Mouse (Mus musculus): ENCODE measurements around the gene Tbkbp1. TPM values are rescaled to one million over a fixed set of nuclear protein-coding genes. Genes with fewer than 3 reads are reported as not detected.

The Tbkbp1 gene
- polyA plus RNA-seq, 1 experiment from 2014 or later: 4.5 TPM

GRCm38 (mm10) chr11:97186947-97187763 lies 35.9 kb upstream of the Tbkbp1 start:
- WGBS: 0% methylated on average over 54 of the region's 74 CpGs
- Histone ChIP-seq H3K27me3 (no peaks in the 10 kb centered on the region), H3K9ac (peak overlapping the region; percentile 93), H3K4me1 (peaks cover 46% of the 10 kb centered on the region), H3K4me2 (peak overlapping the region; percentile 83), H3K36me3 (ENCODE audit: poor library complexity, severe bottlenecking) (peaks cover 34% of the 10 kb centered on the region), H3K9me3 (replicated peaks) (no peaks in the 10 kb centered on the region), H3K27ac (peak overlapping the region; percentile 98), H3K4me3 (peak overlapping the region; percentile 91)
- ATAC-seq: peak; percentile 73

GRCm38 (mm10) chr11:97185704-97186614 lies 34.7 kb upstream of the Tbkbp1 start:
- 66% methylated on average over 5 of the region's 5 CpGs for WGBS
- Histone ChIP-seq H3K9ac (peak overlapping the region; percentile 74; the same call in 1 of the 2 replicates), H3K36me3 (ENCODE audit: poor library complexity, severe bottlenecking) (peaks cover 46% of the 10 kb centered on the region), H3K4me3 (peak overlapping the region; percentile 91), H3K4me1 (peaks cover 46% of the 10 kb centered on the region), H3K27ac (no peak overlapping the region), H3K27me3 (no peaks in the 10 kb centered on the region), H3K4me2 (peak overlapping the region; percentile 83), H3K9me3 (replicated peaks) (no peaks in the 10 kb centered on the region)
- ATAC-seq: no peak

- no peak overlapping the region for H3K4me3 ChIP-seq
- WGBS: 80% methylated on average over 5 of the region's 5 CpGs
- H3K36me3 ChIP-seq (ENCODE audit: poor library complexity, severe bottlenecking): peaks cover 57% of the 10 kb centered on the region
Measured at GRCm38 (mm10) chr11:97184875-97185274, 33.6 kb upstream of the Tbkbp1 start.

GRCm38 (mm10) chr11:97182446-97182845 lies 31.2 kb upstream of the Tbkbp1 start:
- Histone ChIP-seq H3K9ac (no peak overlapping the region), H3K27me3 (no peaks in the 10 kb centered on the region), H3K4me1 (peaks cover 35% of the 10 kb centered on the region), H3K4me2 (no peak overlapping the region), H3K4me3 (no peak overlapping the region), H3K27ac (no peak overlapping the region), H3K36me3 (ENCODE audit: poor library complexity, severe bottlenecking) (peaks cover 81% of the 10 kb centered on the region), H3K9me3 (replicated peaks) (no peaks in the 10 kb centered on the region)
- no peak for ATAC-seq
- 93% methylated on average over 3 of the region's 3 CpGs for WGBS

More at GRCm38 (mm10) chr11:97184875-97185274, 33.6 kb upstream of the Tbkbp1 start:
- H3K4me2 ChIP-seq: no peak overlapping the region
- peaks cover 46% of the 10 kb centered on the region for H3K4me1 ChIP-seq
- H3K9me3 ChIP-seq (replicated peaks): no peaks in the 10 kb centered on the region
- H3K9ac ChIP-seq: peak overlapping the region; percentile 35; the same call in 1 of the 2 replicates
- no peak for ATAC-seq
- no peaks in the 10 kb centered on the region for H3K27me3 ChIP-seq
- no peak overlapping the region for H3K27ac ChIP-seq

GRCm38 (mm10) chr11:97181061-97181460 lies 29.8 kb upstream of the Tbkbp1 start:
- Histone ChIP-seq H3K27me3 (no peaks in the 10 kb centered on the region), H3K4me3 (no peak overlapping the region), H3K9me3 (replicated peaks) (no peaks in the 10 kb centered on the region), H3K36me3 (ENCODE audit: poor library complexity, severe bottlenecking) (peaks cover 94% of the 10 kb centered on the region), H3K4me2 (no peak overlapping the region), H3K9ac (no peak overlapping the region), H3K27ac (no peak overlapping the region), H3K4me1 (peaks cover 28% of the 10 kb centered on the region)
- no peak for ATAC-seq
- WGBS: 85% methylated on average over 5 of the region's 5 CpGs

GRCm38 (mm10) chr11:97178198-97178597 lies 26.9 kb upstream of the Tbkbp1 start:
- no peak overlapping the region for H3K27ac ChIP-seq
- no peak overlapping the region for H3K9ac ChIP-seq
- no peak overlapping the region for H3K4me3 ChIP-seq
- H3K36me3 ChIP-seq (ENCODE audit: poor library complexity, severe bottlenecking): peaks cover 99% of the 10 kb centered on the region
- 94% methylated on average over 2 of the region's 2 CpGs for WGBS
- ATAC-seq: no peak
- no peaks in the 10 kb centered on the region for H3K9me3 ChIP-seq (replicated peaks)
- no peaks in the 10 kb centered on the region for H3K27me3 ChIP-seq
- H3K4me2 ChIP-seq: no peak overlapping the region
- peaks cover 3% of the 10 kb centered on the region; the same call in 1 of the 2 replicates for H3K4me1 ChIP-seq

GRCm38 (mm10) chr11:97176851-97177250 lies 25.6 kb upstream of the Tbkbp1 start:
- no peak overlapping the region for H3K4me2 ChIP-seq
- no peaks in the 10 kb centered on the region for H3K27me3 ChIP-seq
- WGBS: 66% methylated on average over 3 of the region's 3 CpGs
- H3K36me3 ChIP-seq (ENCODE audit: poor library complexity, severe bottlenecking): peaks cover 98% of the 10 kb centered on the region
- H3K4me3 ChIP-seq: no peak overlapping the region
- ATAC-seq: no peak
- H3K9me3 ChIP-seq (replicated peaks): no peaks in the 10 kb centered on the region
- no peak overlapping the region for H3K9ac ChIP-seq
- no peaks in the 10 kb centered on the region for H3K4me1 ChIP-seq
- no peak overlapping the region for H3K27ac ChIP-seq

- Histone ChIP-seq H3K9ac (no peak overlapping the region), H3K36me3 (ENCODE audit: poor library complexity, severe bottlenecking) (peaks cover 98% of the 10 kb centered on the region), H3K4me1 (no peaks in the 10 kb centered on the region), H3K27me3 (no peaks in the 10 kb centered on the region), H3K4me2 (no peak overlapping the region), H3K27ac (no peak overlapping the region), H3K4me3 (no peak overlapping the region), H3K9me3 (replicated peaks) (no peaks in the 10 kb centered on the region)
- WGBS: 95% methylated on average over 7 of the region's 7 CpGs
- no peak for ATAC-seq
Measured at GRCm38 (mm10) chr11:97175499-97175898, 24.2 kb upstream of the Tbkbp1 start.

- Histone ChIP-seq H3K9me3 (replicated peaks) (no peaks in the 10 kb centered on the region), H3K4me1 (no peaks in the 10 kb centered on the region), H3K27ac (no peak overlapping the region), H3K9ac (no peak overlapping the region), H3K4me2 (no peak overlapping the region), H3K36me3 (ENCODE audit: poor library complexity, severe bottlenecking) (peaks cover 98% of the 10 kb centered on the region), H3K27me3 (no peaks in the 10 kb centered on the region), H3K4me3 (no peak overlapping the region)
- ATAC-seq: no peak
- WGBS: 66% methylated on average over 6 of the region's 6 CpGs
Measured at GRCm38 (mm10) chr11:97160341-97160740, 9.0 kb upstream of the Tbkbp1 start.

- WGBS: 80% methylated on average over 7 of the region's 7 CpGs
- no peak for ATAC-seq
Measured at GRCm38 (mm10) chr11:97156999-97157398, 5.7 kb upstream of the Tbkbp1 start.

GRCm38 (mm10) chr11:97152662-97153287 lies 1.5 kb upstream of the Tbkbp1 start:
- peaks cover 14% of the 10 kb centered on the region; the same call in 1 of the 2 replicates for H3K27me3 ChIP-seq
- no peak for ATAC-seq
- WGBS: 16% methylated on average over 10 of the region's 10 CpGs
- peak overlapping the region; percentile 83; the same call in 1 of the 2 replicates for H3K4me2 ChIP-seq
- H3K27ac ChIP-seq: no peak overlapping the region
- peaks cover 39% of the 10 kb centered on the region for H3K36me3 ChIP-seq (ENCODE audit: poor library complexity, severe bottlenecking)
- peak overlapping the region; percentile 81; the same call in 1 of the 2 replicates for H3K9ac ChIP-seq
- peaks cover 40% of the 10 kb centered on the region for H3K4me1 ChIP-seq
- no peak overlapping the region for H3K4me3 ChIP-seq
- no peaks in the 10 kb centered on the region for H3K9me3 ChIP-seq (replicated peaks)

More at GRCm38 (mm10) chr11:97156999-97157398, 5.7 kb upstream of the Tbkbp1 start:
- peaks cover 10% of the 10 kb centered on the region for H3K4me1 ChIP-seq
- no peak overlapping the region for H3K27ac ChIP-seq
- peaks cover 72% of the 10 kb centered on the region for H3K36me3 ChIP-seq (ENCODE audit: poor library complexity, severe bottlenecking)
- no peak overlapping the region for H3K4me2 ChIP-seq
- no peaks in the 10 kb centered on the region for H3K9me3 ChIP-seq (replicated peaks)
- H3K27me3 ChIP-seq: no peaks in the 10 kb centered on the region
- H3K4me3 ChIP-seq: no peak overlapping the region
- 0 out of 2 replicates have a peak overlapping the region, but pooled peaks have one; percentile 2 for H3K9ac ChIP-seq

Measured in forebrain, embryonic 13.5 days (tissue).